Mouse (Mus musculus) brain, adult 2 months (tissue): ENCODE measurements around the gene Ctr9.
A peak's percentile ranks its signal among the peaks of the same experiment; 100 is the strongest.

Experiments used
- DNase-seq: peaks from one replicate; pipeline ENCODE4 v3.0.0; 2011; ENCODE audit warnings: low read depth, low spot score

The Ctr9 gene

GRCm38 (mm10) chr7:111029046-111029553 is 349 bp downstream of the Ctr9 start:
- no peak for DNase-seq

- DNase-seq, result no peak
Observed at GRCm38 (mm10) chr7:111048920-111049319, 20.2 kb downstream of the Ctr9 start.

- peak; percentile 82 for DNase-seq
Observed at GRCm38 (mm10) chr7:111049652-111050421, 21.1 kb downstream of the Ctr9 start.

- no peak for DNase-seq
Observed at GRCm38 (mm10) chr7:111055221-111055620, 26.5 kb downstream of the Ctr9 start.

- no peak for DNase-seq
Observed at GRCm38 (mm10) chr7:111055984-111056657, 27.4 kb downstream of the Ctr9 start.

GRCm38 (mm10) chr7:111059527-111059926 is 30.8 kb downstream of the Ctr9 start:
- no peak for DNase-seq

- no peak for DNase-seq
Observed at GRCm38 (mm10) chr7:111062971-111063370, 34.2 kb downstream of the Ctr9 start.

- DNase-seq, result no peak
Observed at GRCm38 (mm10) chr7:111068181-111068580, 39.4 kb downstream of the Ctr9 start.

GRCm38 (mm10) chr7:111069439-111070166 is 40.9 kb downstream of the Ctr9 start:
- no peak for DNase-seq

- no peak for DNase-seq
Observed at GRCm38 (mm10) chr7:111070167-111070496, 41.4 kb downstream of the Ctr9 start.

GRCm38 (mm10) chr7:111072410-111072809 is 43.7 kb downstream of the Ctr9 start:
- DNase-seq, result no peak

- no peak for DNase-seq
Observed at GRCm38 (mm10) chr7:111075288-111075687, 46.5 kb downstream of the Ctr9 start.

GRCm38 (mm10) chr7:111078271-111078670 is 49.5 kb downstream of the Ctr9 start:
- DNase-seq, result no peak

- DNase-seq, result no peak
Observed at GRCm38 (mm10) chr7:111080026-111080425, 51.3 kb downstream of the Ctr9 start.

GRCm38 (mm10) chr7:111080876-111081275 is 52.1 kb downstream of the Ctr9 start:
- no peak for DNase-seq

GRCm38 (mm10) chr7:111082043-111082821 is 53.5 kb downstream of the Ctr9 start:
- DNase-seq, result peak; percentile 91

- DNase-seq, result peak; percentile 100
Observed at GRCm38 (mm10) chr7:111082822-111083732, 54.3 kb downstream of the Ctr9 start, which contains the start of gene Eif4g2. Eif4g2 (minus strand) TSS chr7:111083030.

- DNase-seq, result peak; percentile 26
Observed at GRCm38 (mm10) chr7:111083733-111084120, 55.0 kb downstream of the Ctr9 start.

GRCm38 (mm10) chr7:111084443-111084842 is 55.7 kb downstream of the Ctr9 start:
- DNase-seq, result peak; percentile 27

- DNase-seq, result no peak
Observed at GRCm38 (mm10) chr7:111085153-111085552, 56.4 kb downstream of the Ctr9 start.
